Mouse (Mus musculus): ENCODE measurements at regions not wholly inside any gene's neighbourhood (a gene's known extent, or its start where the extent isn't known, plus 50 kb on each side); places are given as distances from the start of the nearest gene placed in this dataset.

GRCm38 (mm10) chr5:12892333-12892732 lies 232.9 kb upstream of the Sema3a start:
- H3K27me3 ChIP-seq (replicated peaks): no peaks in the 10 kb centered on the region
- H3K4me2 ChIP-seq (ENCODE audit: insufficient read depth, low read depth, poor library complexity, severe bottlenecking): no peak overlapping the region
- H3K4me1 ChIP-seq (ENCODE audit: control insufficient read depth in 1 of 2, insufficient read depth in 2 of 2): no peaks in the 10 kb centered on the region
- TF ChIP-seq MAX (IDR thresholded peaks at IDR 0.05; ENCODE audit: low read length) (no peak), NELFE (IDR thresholded peaks at IDR 0.05; ENCODE audit: low read depth, low read length) (no peak), ELF1 (IDR thresholded peaks at IDR 0.05; ENCODE audit: low read depth, low read length) (no peak)
- peaks cover 32% of the 10 kb centered on the region for H3K9me3 ChIP-seq (replicated peaks; ENCODE audit: low read length)
- no peaks in the 10 kb centered on the region for H3K79me2 ChIP-seq (replicated peaks; ENCODE audit: control insufficient read depth, extremely low read depth, insufficient read depth, poor library complexity, severe bottlenecking)
- in situ Hi-C loops (cut with MboI; ENCODE audit: low pct_ligation_motif_present, low pct_unique_long_range_greater_than_20kb, low sequenced_read_pairs): no loop called here
- no peak overlapping the region for H3K9ac ChIP-seq (ENCODE audit: insufficient read depth, low read depth)
- no peak overlapping the region for H3K27ac ChIP-seq (ENCODE audit: insufficient read depth, low read depth)
- dilution Hi-C loops (cut with MboI; ENCODE audit: extremely low pct_ligation_motif_present, extremely low pct_unique_long_range_greater_than_20kb, low sequenced_read_pairs): no loop called here
- no peak overlapping the region for H3K4me3 ChIP-seq (replicated peaks in 1 of 3; ENCODE audit: low read depth in 2 of 3, low read length in 2 of 3, poor library complexity in 1 of 3)
- no peak for DNase-seq (ENCODE audit: extremely low read depth)
- H3K36me3 ChIP-seq (replicated peaks in 1 of 2; ENCODE audit: control insufficient read depth in 1 of 2, insufficient read depth in 1 of 2, low read length in 1 of 2): no peaks in the 10 kb centered on the region

- H3K4me3 ChIP-seq (replicated peaks in 1 of 3; ENCODE audit: low read depth in 2 of 3, low read length in 2 of 3, poor library complexity in 1 of 3): no peak overlapping the region
- no peak overlapping the region for H3K4me2 ChIP-seq (ENCODE audit: insufficient read depth, low read depth, poor library complexity, severe bottlenecking)
- TF ChIP-seq PAX5 (IDR thresholded peaks at IDR 0.05; ENCODE audit: low read length): no peak
- no peak for TF ChIP-seq USF2 (conservative IDR thresholded peaks at IDR 0.05; ENCODE audit: low read depth, low read length)
- TF ChIP-seq ZKSCAN1 (IDR thresholded peaks at IDR 0.05; ENCODE audit: borderline replicate concordance, low read depth, low read length): no peak
- TF ChIP-seq ETS1 (conservative IDR thresholded peaks at IDR 0.05; ENCODE audit: low read depth, low read length): no peak
- TF ChIP-seq MEF2A (IDR thresholded peaks at IDR 0.05; ENCODE audit: borderline replicate concordance, low read depth, low read length): no peak
- TF ChIP-seq NRF1 (IDR thresholded peaks at IDR 0.05; ENCODE audit: low read depth, low read length): no peak
- no peak for TF ChIP-seq EP300 (IDR thresholded peaks at IDR 0.05; ENCODE audit: low read length)
- no peak for TF ChIP-seq CTCF (conservative IDR thresholded peaks at IDR 0.05 in 1 of 2, IDR thresholded peaks at IDR 0.05 in 1 of 2; ENCODE audit: low read depth in 2 of 2, low read length in 2 of 2)
- no peak for TF ChIP-seq USF1 (IDR thresholded peaks at IDR 0.05; ENCODE audit: low read depth, low read length)
- TF ChIP-seq E2F4 (IDR thresholded peaks at IDR 0.05; ENCODE audit: insufficient replicate concordance, low read depth, low read length): no peak
- no peak for TF ChIP-seq ELF1 (IDR thresholded peaks at IDR 0.05; ENCODE audit: low read depth, low read length)
- TF ChIP-seq MXI1 (IDR thresholded peaks at IDR 0.05; ENCODE audit: low read depth, low read length): no peak
- TF ChIP-seq MAFK (IDR thresholded peaks at IDR 0.05; ENCODE audit: insufficient replicate concordance, low read length): no peak
- TF ChIP-seq NELFE (IDR thresholded peaks at IDR 0.05; ENCODE audit: low read depth, low read length): no peak
- no peaks in the 10 kb centered on the region for H3K79me2 ChIP-seq (replicated peaks; ENCODE audit: control insufficient read depth, extremely low read depth, insufficient read depth, poor library complexity, severe bottlenecking)
- H3K27me3 ChIP-seq (replicated peaks): no peaks in the 10 kb centered on the region
- H3K4me1 ChIP-seq (ENCODE audit: control insufficient read depth in 1 of 2, insufficient read depth in 2 of 2): no peaks in the 10 kb centered on the region
- H3K9me3 ChIP-seq (replicated peaks; ENCODE audit: low read length): peaks cover 30% of the 10 kb centered on the region
- H3K36me3 ChIP-seq (replicated peaks in 1 of 2; ENCODE audit: control insufficient read depth in 1 of 2, insufficient read depth in 1 of 2, low read length in 1 of 2): no peaks in the 10 kb centered on the region
- H3K27ac ChIP-seq (ENCODE audit: insufficient read depth, low read depth): no peak overlapping the region
- DNase-seq (ENCODE audit: extremely low read depth): no peak
- no peak overlapping the region for H3K9ac ChIP-seq (ENCODE audit: insufficient read depth, low read depth)
- in situ Hi-C loops (cut with MboI; ENCODE audit: low pct_ligation_motif_present, low pct_unique_long_range_greater_than_20kb, low sequenced_read_pairs): no loop called here
- dilution Hi-C loops (cut with MboI; ENCODE audit: extremely low pct_ligation_motif_present, extremely low pct_unique_long_range_greater_than_20kb, low sequenced_read_pairs): no loop called here
Measured at GRCm38 (mm10) chr5:12894638-12895037, 230.6 kb upstream of the Sema3a start.

- H3K27me3 ChIP-seq (replicated peaks): no peaks in the 10 kb centered on the region
- no peak for DNase-seq (ENCODE audit: extremely low read depth)
- no peak overlapping the region for H3K4me2 ChIP-seq (ENCODE audit: insufficient read depth, low read depth, poor library complexity, severe bottlenecking)
- H3K9ac ChIP-seq (ENCODE audit: insufficient read depth, low read depth): no peak overlapping the region
- H3K36me3 ChIP-seq (replicated peaks in 1 of 2; ENCODE audit: control insufficient read depth in 1 of 2, insufficient read depth in 1 of 2, low read length in 1 of 2): no peaks in the 10 kb centered on the region
- H3K4me3 ChIP-seq (replicated peaks in 1 of 3; ENCODE audit: low read depth in 2 of 3, low read length in 2 of 3, poor library complexity in 1 of 3): no peak overlapping the region
- H3K4me1 ChIP-seq (ENCODE audit: control insufficient read depth in 1 of 2, insufficient read depth in 2 of 2): no peaks in the 10 kb centered on the region
- H3K79me2 ChIP-seq (replicated peaks; ENCODE audit: control insufficient read depth, extremely low read depth, insufficient read depth, poor library complexity, severe bottlenecking): no peaks in the 10 kb centered on the region
- peaks cover 24% of the 10 kb centered on the region for H3K9me3 ChIP-seq (replicated peaks; ENCODE audit: low read length)
- no peak overlapping the region for H3K27ac ChIP-seq (ENCODE audit: insufficient read depth, low read depth)
- dilution Hi-C loops (cut with MboI; ENCODE audit: extremely low pct_ligation_motif_present, extremely low pct_unique_long_range_greater_than_20kb, low sequenced_read_pairs) (no loop called here), in situ Hi-C loops (cut with MboI; ENCODE audit: low pct_ligation_motif_present, low pct_unique_long_range_greater_than_20kb, low sequenced_read_pairs) (no loop called here)
- TF ChIP-seq PAX5 (IDR thresholded peaks at IDR 0.05; ENCODE audit: low read length) (no peak), ZMIZ1 (IDR thresholded peaks at IDR 0.05; ENCODE audit: low read depth, low read length) (no peak), SIN3A (IDR thresholded peaks at IDR 0.05; ENCODE audit: low read length) (no peak), MAX (IDR thresholded peaks at IDR 0.05; ENCODE audit: low read length) (no peak)
Measured at GRCm38 (mm10) chr5:12910741-12911140, 214.5 kb upstream of the Sema3a start.

Measured in CH12.LX (cell line).